Mouse (Mus musculus) ES-Bruce4 (cell line): Measurements from ENCODE around the gene Rbpj. TPM values are rescaled to one million over a fixed set of nuclear protein-coding genes. Genes with fewer than 3 reads are reported as not detected.
A peak's percentile ranks its signal among the peaks of the same experiment; 100 is the strongest.

Experiments used
- H3K27ac ChIP-seq: 2 replicates; pipeline ENCODE4 v1.5.1; 2012; ENCODE audit warnings: low read length, inconsistent platforms; ENCODE audit not compliant: insufficient read depth
- H3K27me3 ChIP-seq: 2 replicates; pipeline ENCODE4 v1.6.1; 2012; ENCODE audit warnings: mild to moderate bottlenecking, low read length, inconsistent platforms; ENCODE audit not compliant: control insufficient read depth, poor library complexity, insufficient read depth, severe bottlenecking
- H3K36me3 ChIP-seq: 2 replicates; pipeline ENCODE4 v1.6.1; 2012; ENCODE audit warnings: inconsistent platforms, mild to moderate bottlenecking, low read length, moderate library complexity; ENCODE audit not compliant: control insufficient read depth, poor library complexity, insufficient read depth, severe bottlenecking
- H3K4me1 ChIP-seq: one replicate; pipeline ENCODE4 v1.8.1; 2011; ENCODE audit warnings: low read length; ENCODE audit not compliant: control insufficient read depth, insufficient read depth
- H3K4me3 ChIP-seq: 2 replicates; pipeline ENCODE4 v1.5.1; 2011; ENCODE audit warnings: low read depth, mild to moderate bottlenecking, low read length
- H3K9ac ChIP-seq: 2 replicates; pipeline ENCODE4 v1.6.1; 2012; ENCODE audit warnings: low read depth, mild to moderate bottlenecking, inconsistent platforms; ENCODE audit not compliant: poor library complexity, severe bottlenecking
- H3K9me3 ChIP-seq: replicated peaks from 2 replicates; pipeline ENCODE4 v1.6.1; 2012; ENCODE audit warnings: mild to moderate bottlenecking, low read length, inconsistent platforms; ENCODE audit not compliant: control insufficient read depth, poor library complexity, insufficient read depth, severe bottlenecking
- CTCF ChIP-seq: IDR thresholded peaks from one replicate; pipeline ENCODE4 v1.8.1; 2011; ENCODE audit warnings: low read depth, low read length
- EP300 ChIP-seq: IDR thresholded peaks from 2 replicates; pipeline ENCODE4 v1.6.1; 2011; ENCODE audit warnings: low read depth, low read length; ENCODE audit not compliant: insufficient read depth
- POLR2A ChIP-seq: IDR thresholded peaks from one replicate; pipeline ENCODE4 v1.8.1; 2011; ENCODE audit warnings: low read length; ENCODE audit not compliant: insufficient read depth
- polyA plus RNA-seq: library from polyadenylated mRNA; stranded (reverse); fragments of >200 nt; gene quantifications from 2 replicates; pipeline ENCODE4 v1.2.4, GENCODE M21; 2011; ENCODE audit warnings: low read depth; ENCODE audit not compliant: missing spikeins, insufficient read depth, insufficient read length

The Rbpj gene
- polyA plus RNA-seq, 1 experiment: 339 TPM

- Histone ChIP-seq H3K4me1 (peaks cover 4% of the 10 kb centered on the region), H3K9ac (peak overlapping the region; percentile 99), H3K27ac (peak overlapping the region; percentile 78), H3K4me3 (peak overlapping the region; percentile 89), H3K27me3 (no peaks in the 10 kb centered on the region), H3K9me3 (no peaks in the 10 kb centered on the region), H3K36me3 (no peaks in the 10 kb centered on the region)
- TF ChIP-seq EP300: 0 out of 2 replicates have a peak, but pooled peaks have one; percentile 15
- TF ChIP-seq POLR2A: no peak
- no peak for TF ChIP-seq CTCF
Measured at GRCm38 (mm10) chr5:53590179-53590765, 124.3 kb downstream of the Rbpj start.

GRCm38 (mm10) chr5:53590875-53591682, 125.1 kb downstream of the Rbpj start:
- Histone ChIP-seq H3K9ac (peak overlapping the region; percentile 99), H3K27me3 (no peaks in the 10 kb centered on the region), H3K36me3 (no peaks in the 10 kb centered on the region), H3K4me1 (peaks cover 4% of the 10 kb centered on the region), H3K9me3 (no peaks in the 10 kb centered on the region), H3K4me3 (peak overlapping the region; percentile 99), H3K27ac (peak overlapping the region; percentile 85)
- TF ChIP-seq POLR2A (no peak), CTCF (no peak), EP300 (no peak)

- H3K36me3 ChIP-seq: no peaks in the 10 kb centered on the region
- H3K9ac ChIP-seq: peak overlapping the region; percentile 99
- H3K4me3 ChIP-seq: peak overlapping the region; percentile 99
- TF ChIP-seq CTCF: no peak
- no peak for TF ChIP-seq POLR2A
- no peak for TF ChIP-seq EP300
- peak overlapping the region; percentile 85 for H3K27ac ChIP-seq
- peaks cover 4% of the 10 kb centered on the region for H3K4me1 ChIP-seq
- H3K27me3 ChIP-seq: no peaks in the 10 kb centered on the region
- H3K9me3 ChIP-seq: no peaks in the 10 kb centered on the region
Measured at GRCm38 (mm10) chr5:53591683-53592050, 125.7 kb downstream of the Rbpj start.

- Histone ChIP-seq H3K4me3 (no peak overlapping the region), H3K9ac (no peak overlapping the region), H3K27me3 (no peaks in the 10 kb centered on the region), H3K27ac (no peak overlapping the region), H3K9me3 (no peaks in the 10 kb centered on the region), H3K4me1 (no peaks in the 10 kb centered on the region), H3K36me3 (no peaks in the 10 kb centered on the region)
- no peak for TF ChIP-seq CTCF
- TF ChIP-seq EP300: no peak
- no peak for TF ChIP-seq POLR2A
Measured at GRCm38 (mm10) chr5:53593080-53593688, 127.2 kb downstream of the Rbpj start.

DNA sequence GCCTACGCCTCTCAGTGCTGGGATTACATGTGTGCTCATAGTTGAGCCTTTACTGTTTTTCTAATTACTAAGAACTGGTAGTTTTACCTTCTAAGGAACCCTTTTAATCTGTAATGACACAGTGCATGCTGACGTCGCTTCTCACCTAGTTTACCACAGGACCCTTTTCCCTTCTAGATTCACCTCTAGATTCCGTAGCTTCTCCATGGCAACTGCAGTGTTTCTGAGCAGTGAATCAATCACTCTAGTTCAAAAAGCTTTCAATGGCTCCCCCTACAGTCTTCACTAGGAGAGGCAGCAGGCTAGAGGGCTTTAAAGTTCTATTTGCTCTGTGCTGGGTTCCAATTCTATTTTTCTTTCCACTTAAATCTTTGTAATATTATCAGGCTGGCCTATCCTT, 128.3 kb downstream of the Rbpj start:
- TF ChIP-seq POLR2A: no peak
- no peak for TF ChIP-seq EP300
- TF ChIP-seq CTCF: no peak
- H3K4me1 ChIP-seq: no peaks in the 10 kb centered on the region
- H3K27me3 ChIP-seq: no peaks in the 10 kb centered on the region
- no peak overlapping the region for H3K9ac ChIP-seq
- H3K4me3 ChIP-seq: no peak overlapping the region
- no peak overlapping the region for H3K27ac ChIP-seq
- no peaks in the 10 kb centered on the region for H3K36me3 ChIP-seq
- H3K9me3 ChIP-seq: no peaks in the 10 kb centered on the region
